Mouse (Mus musculus) layer of hippocampus, adult 8-10 months (tissue): Measurements from ENCODE around the gene Mgat4d. TPM values are rescaled to one million over a fixed set of nuclear protein-coding genes. Genes with fewer than 3 reads are reported as not detected.
"Not testable (repeated sequence)": the region's sequence is repeated elsewhere in the genome, so short reads cannot be mapped to it uniquely, and the experiment has no call there.

Experiments
- DNase-seq, 2 experiments: peaks; one replicate each; pipeline ENCODE4 v3.0.0; 2022; ENCODE audit warnings: low spot score in 2 of 2
- total RNA-seq, 4 experiments: library from RNA; stranded (reverse); gene quantifications; 2 replicates each; pipeline ENCODE4 v1.2.4; 2022

The Mgat4d gene
- total RNA-seq, 4 experiments from 2014 or later, result not detected

- DNase-seq, result no peak
Measured at GRCm38 (mm10) chr8:83390006-83390701, 41.9 kb downstream of the Mgat4d start.

GRCm38 (mm10) chr8:83392521-83392920 is 44.2 kb downstream of the Mgat4d start:
- no peak for DNase-seq

GRCm38 (mm10) chr8:83394325-83394724 is 46.1 kb downstream of the Mgat4d start:
- DNase-seq, result no peak

GRCm38 (mm10) chr8:83396680-83397079 is 48.4 kb downstream of the Mgat4d start:
- DNase-seq, result no peak

- no peak for DNase-seq
Measured at GRCm38 (mm10) chr8:83397726-83398125, 49.5 kb downstream of the Mgat4d start.

- no peak for DNase-seq
Measured at GRCm38 (mm10) chr8:83405548-83405947, 57.3 kb downstream of the Mgat4d start.

GRCm38 (mm10) chr8:83406836-83407235 is 58.6 kb downstream of the Mgat4d start:
- no peak for DNase-seq

- DNase-seq, result no peak
Measured at GRCm38 (mm10) chr8:83408496-83408895, 60.2 kb downstream of the Mgat4d start.

GRCm38 (mm10) chr8:83416878-83417277 is 68.6 kb downstream of the Mgat4d start:
- DNase-seq, result no peak

- DNase-seq, result no peak
Measured at GRCm38 (mm10) chr8:83417970-83418369, 69.7 kb downstream of the Mgat4d start.

GRCm38 (mm10) chr8:83418805-83419516 is 70.7 kb downstream of the Mgat4d start:
- DNase-seq, result no peak

- DNase-seq, result no peak
Measured at GRCm38 (mm10) chr8:83421354-83421753, 73.1 kb downstream of the Mgat4d start.

- DNase-seq, result no peak
Measured at GRCm38 (mm10) chr8:83423032-83423825, 75.0 kb downstream of the Mgat4d start.

GRCm38 (mm10) chr8:83425202-83425601 is 76.9 kb downstream of the Mgat4d start:
- no peak for DNase-seq

- no peak for DNase-seq
Measured at GRCm38 (mm10) chr8:83426104-83426759, 78.0 kb downstream of the Mgat4d start.

- no peak for DNase-seq
Measured at GRCm38 (mm10) chr8:83426949-83427348, 78.7 kb downstream of the Mgat4d start.

GRCm38 (mm10) chr8:83428621-83429020 is 80.3 kb downstream of the Mgat4d start:
- not testable (repeated sequence) for DNase-seq

GRCm38 (mm10) chr8:83429071-83429524 is 80.8 kb downstream of the Mgat4d start:
- no peak for DNase-seq
